Mouse (Mus musculus): ENCODE measurements around the gene Ehd4. TPM values are rescaled to one million over a fixed set of nuclear protein-coding genes. Genes with fewer than 3 reads are reported as not detected.

The Ehd4 gene
- polyA plus RNA-seq, 1 experiment from 2014 or later, result 11.8 TPM

- 72% methylated on average over 3 of the region's 3 CpGs for WGBS
- no peaks in the 10 kb centered on the region for H3K9me3 ChIP-seq (replicated peaks; ENCODE audit: control insufficient read depth, low read length)
These were observed 43.2 kb downstream of the Ehd4 start for GRCm38 (mm10) chr2:120111172-120111571.

GRCm38 (mm10) chr2:120108077-120108476 lies 46.3 kb downstream of the Ehd4 start:
- ATAC-seq (no peak), DNase-seq (ENCODE audit: low spot score) (no peak)
- no peak overlapping the region for H3K4me2 ChIP-seq (ENCODE audit: low read length)
- H3K27me3 ChIP-seq (replicated peaks; ENCODE audit: control insufficient read depth, insufficient read depth, low read length), result no peaks in the 10 kb centered on the region
- no peaks in the 10 kb centered on the region for H3K36me3 ChIP-seq (ENCODE audit: control insufficient read depth, insufficient read depth, low read length)
- H3K4me3 ChIP-seq (ENCODE audit: low read depth, low read length), result no peak overlapping the region
- H3K4me1 ChIP-seq (ENCODE audit: control insufficient read depth, insufficient read depth, low read length), result no peaks in the 10 kb centered on the region
- no peaks in the 10 kb centered on the region for H3K9me3 ChIP-seq (replicated peaks; ENCODE audit: control insufficient read depth, low read length)
- WGBS, result 84% methylated on average over 4 of the region's 4 CpGs
- H3K27ac ChIP-seq (ENCODE audit: low read depth, low read length), result no peak overlapping the region
- H3K9ac ChIP-seq (ENCODE audit: low read length), result no peak overlapping the region

More at GRCm38 (mm10) chr2:120111172-120111571, 43.2 kb downstream of the Ehd4 start:
- no peak overlapping the region for H3K4me3 ChIP-seq (ENCODE audit: low read depth, low read length)
- no peaks in the 10 kb centered on the region for H3K36me3 ChIP-seq (ENCODE audit: control insufficient read depth, insufficient read depth, low read length)
- no peaks in the 10 kb centered on the region for H3K27me3 ChIP-seq (replicated peaks; ENCODE audit: control insufficient read depth, insufficient read depth, low read length)
- no peak overlapping the region for H3K27ac ChIP-seq (ENCODE audit: low read depth, low read length)
- H3K4me2 ChIP-seq (ENCODE audit: low read length), result no peak overlapping the region
- no peaks in the 10 kb centered on the region for H3K4me1 ChIP-seq (ENCODE audit: control insufficient read depth, insufficient read depth, low read length)
- no peak for DNase-seq (ENCODE audit: low spot score)
- ATAC-seq, result no peak
- no peak overlapping the region for H3K9ac ChIP-seq (ENCODE audit: low read length)

- whole genome bisulfite sequencing, result 85% methylated on average over 2 of the region's 2 CpGs
- no peaks in the 10 kb centered on the region for H3K9me3 ChIP-seq (replicated peaks; ENCODE audit: control insufficient read depth, low read length)
- no peak for DNase-seq (ENCODE audit: low spot score)
These were observed 47.0 kb downstream of the Ehd4 start for GRCm38 (mm10) chr2:120107446-120107845.

GRCm38 (mm10) chr2:120106397-120106973 lies 47.9 kb downstream of the Ehd4 start:
- no peak overlapping the region for H3K9ac ChIP-seq (ENCODE audit: low read length)
- H3K4me3 ChIP-seq (ENCODE audit: low read depth, low read length), result no peak overlapping the region
- no peaks in the 10 kb centered on the region for H3K36me3 ChIP-seq (ENCODE audit: control insufficient read depth, insufficient read depth, low read length)
- H3K27ac ChIP-seq (ENCODE audit: low read depth, low read length), result no peak overlapping the region
- H3K4me1 ChIP-seq (ENCODE audit: control insufficient read depth, insufficient read depth, low read length), result no peaks in the 10 kb centered on the region
- no peaks in the 10 kb centered on the region for H3K27me3 ChIP-seq (replicated peaks; ENCODE audit: control insufficient read depth, insufficient read depth, low read length)
- DNase-seq (ENCODE audit: low spot score) (no peak), ATAC-seq (no peak)
- H3K9me3 ChIP-seq (replicated peaks; ENCODE audit: control insufficient read depth, low read length), result no peaks in the 10 kb centered on the region
- no peak overlapping the region for H3K4me2 ChIP-seq (ENCODE audit: low read length)
- 89% methylated on average over 8 of the region's 8 CpGs for WGBS

More at GRCm38 (mm10) chr2:120107446-120107845, 47.0 kb downstream of the Ehd4 start:
- no peak for ATAC-seq
- Histone ChIP-seq H3K4me2 (ENCODE audit: low read length) (no peak overlapping the region), H3K27me3 (replicated peaks; ENCODE audit: control insufficient read depth, insufficient read depth, low read length) (no peaks in the 10 kb centered on the region), H3K4me3 (ENCODE audit: low read depth, low read length) (no peak overlapping the region), H3K36me3 (ENCODE audit: control insufficient read depth, insufficient read depth, low read length) (no peaks in the 10 kb centered on the region), H3K27ac (ENCODE audit: low read depth, low read length) (no peak overlapping the region), H3K4me1 (ENCODE audit: control insufficient read depth, insufficient read depth, low read length) (no peaks in the 10 kb centered on the region), H3K9ac (ENCODE audit: low read length) (no peak overlapping the region)

GRCm38 (mm10) chr2:120105861-120106260 lies 48.5 kb downstream of the Ehd4 start:
- no peak for ATAC-seq
- 78% methylated on average over 3 of the region's 3 CpGs for WGBS

GRCm38 (mm10) chr2:120102881-120103280 lies 51.5 kb downstream of the Ehd4 start:
- Histone ChIP-seq H3K27me3 (replicated peaks; ENCODE audit: control insufficient read depth, insufficient read depth, low read length) (no peaks in the 10 kb centered on the region), H3K36me3 (ENCODE audit: control insufficient read depth, insufficient read depth, low read length) (no peaks in the 10 kb centered on the region), H3K4me2 (ENCODE audit: low read length) (no peak overlapping the region), H3K4me1 (ENCODE audit: control insufficient read depth, insufficient read depth, low read length) (no peaks in the 10 kb centered on the region), H3K4me3 (ENCODE audit: low read depth, low read length) (no peak overlapping the region), H3K9ac (ENCODE audit: low read length) (no peak overlapping the region), H3K27ac (ENCODE audit: low read depth, low read length) (no peak overlapping the region), H3K9me3 (replicated peaks; ENCODE audit: control insufficient read depth, low read length) (no peaks in the 10 kb centered on the region)
- WGBS, result 80% methylated on average over 6 of the region's 6 CpGs
- ATAC-seq (no peak), DNase-seq (ENCODE audit: low spot score) (no peak)

More at GRCm38 (mm10) chr2:120105861-120106260, 48.5 kb downstream of the Ehd4 start:
- Histone ChIP-seq H3K4me1 (ENCODE audit: control insufficient read depth, insufficient read depth, low read length) (no peaks in the 10 kb centered on the region), H3K4me2 (ENCODE audit: low read length) (no peak overlapping the region), H3K4me3 (ENCODE audit: low read depth, low read length) (no peak overlapping the region), H3K9ac (ENCODE audit: low read length) (no peak overlapping the region), H3K9me3 (replicated peaks; ENCODE audit: control insufficient read depth, low read length) (no peaks in the 10 kb centered on the region), H3K27me3 (replicated peaks; ENCODE audit: control insufficient read depth, insufficient read depth, low read length) (no peaks in the 10 kb centered on the region), H3K36me3 (ENCODE audit: control insufficient read depth, insufficient read depth, low read length) (no peaks in the 10 kb centered on the region), H3K27ac (ENCODE audit: low read depth, low read length) (no peak overlapping the region)
- DNase-seq (ENCODE audit: low spot score), result no peak

- no peaks in the 10 kb centered on the region for H3K9me3 ChIP-seq (replicated peaks; ENCODE audit: control insufficient read depth, low read length)
- ATAC-seq (no peak), DNase-seq (ENCODE audit: low spot score) (no peak)
- no peak overlapping the region for H3K27ac ChIP-seq (ENCODE audit: low read depth, low read length)
- no peaks in the 10 kb centered on the region for H3K27me3 ChIP-seq (replicated peaks; ENCODE audit: control insufficient read depth, insufficient read depth, low read length)
- no peaks in the 10 kb centered on the region for H3K4me1 ChIP-seq (ENCODE audit: control insufficient read depth, insufficient read depth, low read length)
- no peak overlapping the region for H3K4me3 ChIP-seq (ENCODE audit: low read depth, low read length)
- 56% methylated on average over 2 of the region's 2 CpGs for WGBS
- H3K36me3 ChIP-seq (ENCODE audit: control insufficient read depth, insufficient read depth, low read length), result no peaks in the 10 kb centered on the region
- no peak overlapping the region for H3K9ac ChIP-seq (ENCODE audit: low read length)
- no peak overlapping the region for H3K4me2 ChIP-seq (ENCODE audit: low read length)
These were observed 52.0 kb downstream of the Ehd4 start for GRCm38 (mm10) chr2:120102450-120102849.

- Histone ChIP-seq H3K27me3 (replicated peaks; ENCODE audit: control insufficient read depth, insufficient read depth, low read length) (no peaks in the 10 kb centered on the region), H3K9me3 (replicated peaks; ENCODE audit: control insufficient read depth, low read length) (no peaks in the 10 kb centered on the region), H3K4me2 (ENCODE audit: low read length) (no peak overlapping the region), H3K9ac (ENCODE audit: low read length) (no peak overlapping the region), H3K4me1 (ENCODE audit: control insufficient read depth, insufficient read depth, low read length) (no peaks in the 10 kb centered on the region), H3K36me3 (ENCODE audit: control insufficient read depth, insufficient read depth, low read length) (no peaks in the 10 kb centered on the region), H3K27ac (ENCODE audit: low read depth, low read length) (no peak overlapping the region), H3K4me3 (ENCODE audit: low read depth, low read length) (no peak overlapping the region)
- ATAC-seq, result no peak
- DNase-seq (ENCODE audit: low spot score), result no peak
- 95% methylated on average over 11 of the region's 11 CpGs for WGBS
These were observed 52.4 kb downstream of the Ehd4 start for GRCm38 (mm10) chr2:120101961-120102360.

- DNase-seq (ENCODE audit: low spot score), result no peak
These were observed 54.5 kb downstream of the Ehd4 start for GRCm38 (mm10) chr2:120099886-120100285.

More at GRCm38 (mm10) chr2:120099886-120100285, 54.5 kb downstream of the Ehd4 start:
- no peaks in the 10 kb centered on the region for H3K27me3 ChIP-seq (replicated peaks; ENCODE audit: control insufficient read depth, insufficient read depth, low read length)
- no peak for ATAC-seq
- H3K36me3 ChIP-seq (ENCODE audit: control insufficient read depth, insufficient read depth, low read length), result no peaks in the 10 kb centered on the region
- H3K4me1 ChIP-seq (ENCODE audit: control insufficient read depth, insufficient read depth, low read length), result no peaks in the 10 kb centered on the region
- no peak overlapping the region for H3K27ac ChIP-seq (ENCODE audit: low read depth, low read length)
- no peak overlapping the region for H3K4me3 ChIP-seq (ENCODE audit: low read depth, low read length)
- no peaks in the 10 kb centered on the region for H3K9me3 ChIP-seq (replicated peaks; ENCODE audit: control insufficient read depth, low read length)
- WGBS, result 91% methylated on average over 3 of the region's 3 CpGs
- H3K9ac ChIP-seq (ENCODE audit: low read length), result no peak overlapping the region
- no peak overlapping the region for H3K4me2 ChIP-seq (ENCODE audit: low read length)
